Mouse (Mus musculus) midbrain, embryonic 14.5 days (tissue): ENCODE results near the gene Pbdc1. TPM values are rescaled to one million over a fixed set of nuclear protein-coding genes. Genes with fewer than 3 reads are reported as not detected.
"Not testable (repeated sequence)": the region's sequence is repeated elsewhere in the genome, so short reads cannot be mapped to it uniquely, and the experiment has no call there.

ENCODE experiments used
- ATAC-seq: fragments of 200-750 bp; cut with Nextera tagmentation; 2 replicates; pipeline ENCODE4 v1.8.0; 2017; ENCODE audit warnings: moderate number of reproducible peaks, moderate library complexity; ENCODE audit not compliant: low FRiP score, low TSS enrichment
- DNase-seq: peaks from one replicate; pipeline ENCODE4 v3.0.0-alpha.2; 2015
- H3K27ac ChIP-seq: fragments of 300-500 bp; sonication (generic); replicated peaks from 2 replicates; pipeline ENCODE4 v1.5.1; 2014; ENCODE audit warnings: mild to moderate bottlenecking, low read depth, low read length, moderate library complexity
- H3K27me3 ChIP-seq: fragments of 300-500 bp; sonication (generic); 2 replicates; pipeline ENCODE4 v1.6.1; 2014; ENCODE audit warnings: low read length, control low read depth, mixed read lengths; ENCODE audit not compliant: control insufficient read depth, insufficient read depth
- H3K36me3 ChIP-seq: fragments of 300-500 bp; sonication (generic); 2 replicates; pipeline ENCODE4 v1.6.1; 2014; ENCODE audit warnings: low read length, control low read depth; ENCODE audit not compliant: control insufficient read depth, insufficient read depth
- H3K4me1 ChIP-seq: fragments of 300-500 bp; sonication (generic); 2 replicates; pipeline ENCODE4 v1.6.1; 2014; ENCODE audit warnings: mild to moderate bottlenecking, antibody characterized with exemption, low read length, control low read depth; ENCODE audit not compliant: control insufficient read depth, insufficient read depth
- H3K4me2 ChIP-seq: fragments of 300-500 bp; sonication (generic); 2 replicates; pipeline ENCODE4 v1.6.1; 2014; ENCODE audit warnings: mild to moderate bottlenecking, low read length, moderate library complexity
- H3K4me3 ChIP-seq: fragments of 300-500 bp; sonication (generic); replicated peaks from 2 replicates; pipeline ENCODE4 v1.5.1; 2014; ENCODE audit warnings: low read depth, low read length
- H3K9ac ChIP-seq: fragments of 300-500 bp; sonication (generic); replicated peaks from 2 replicates; pipeline ENCODE4 v1.6.1; 2014; ENCODE audit warnings: mild to moderate bottlenecking, low read length, moderate library complexity
- H3K9me3 ChIP-seq: fragments of 300-500 bp; sonication (generic); 2 replicates; pipeline ENCODE4 v1.6.1; 2016; ENCODE audit warnings: low read length, control low read depth, mixed read lengths; ENCODE audit not compliant: control insufficient read depth
- WGBS: fragments of 180-500 bp; shearing (Covaris S2); extraction: QIAGEN DNeasy Blood & Tissue Kit; methylation state at CpG from one replicate; pipeline ENCODE4 v1.1.7; 2014; 5-methylcytosine and 5-hydroxymethylcytosine counted together
- polyA plus RNA-seq: library from polyadenylated mRNA; unstranded; fragments of >200 nt; fragmentation: Nextera tagmentation; extraction: Ambion mirVana; gene quantifications from 2 replicates; pipeline ENCODE4 v1.2.1, GENCODE M21; 2014

Gene Pbdc1
- polyA plus RNA-seq: 29.4 and 34.6 TPM in 2 replicates

DNA sequence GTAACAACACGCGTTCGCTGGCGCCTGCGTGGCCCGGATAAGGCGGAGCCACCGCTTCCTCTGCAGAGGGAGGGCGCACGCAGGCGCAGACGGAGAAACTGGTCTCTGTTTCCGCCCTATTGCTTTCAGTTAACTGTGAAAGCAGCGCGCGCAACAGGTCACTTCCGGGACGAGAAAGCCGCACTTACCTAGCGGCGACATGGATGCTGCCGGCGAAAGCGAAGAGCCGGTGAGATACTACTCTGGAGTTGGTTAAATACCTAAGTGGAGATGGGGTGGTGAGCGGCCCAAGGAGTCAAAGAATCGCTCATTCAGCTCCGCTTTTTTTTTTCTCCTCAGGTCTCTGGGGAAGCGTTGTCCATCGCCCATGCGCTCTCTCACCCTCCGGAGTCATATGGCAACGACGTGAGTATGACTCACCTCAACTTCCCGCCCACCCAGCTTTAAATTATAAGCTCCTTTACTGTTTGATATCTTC, at the start of gene Pbdc1:
Gene Pbdc1, plus strand, starts transcription at position 142 of the 478 bp plus-strand sequence.
- Histone ChIP-seq H3K36me3 (peaks cover 4% of the 10 kb centered on the region), H3K27me3 (no peaks in the 10 kb centered on the region), H3K9ac (peak within 1 kb of the TSS; percentile 40), H3K4me2 (peak within 1 kb of the TSS; percentile 63), H3K9me3 (no peaks in the 10 kb centered on the region), H3K4me1 (peaks cover 5% of the 10 kb centered on the region; the same call in 1 of the 2 replicates), H3K27ac (no peak within 1 kb of the TSS), H3K4me3 (peak within 1 kb of the TSS; percentile 48)
- WGBS: 3% methylated on average over 35 of the region's 35 CpGs
- DNase-seq (peak; percentile 96), ATAC-seq (peak; percentile 99)

DNA sequence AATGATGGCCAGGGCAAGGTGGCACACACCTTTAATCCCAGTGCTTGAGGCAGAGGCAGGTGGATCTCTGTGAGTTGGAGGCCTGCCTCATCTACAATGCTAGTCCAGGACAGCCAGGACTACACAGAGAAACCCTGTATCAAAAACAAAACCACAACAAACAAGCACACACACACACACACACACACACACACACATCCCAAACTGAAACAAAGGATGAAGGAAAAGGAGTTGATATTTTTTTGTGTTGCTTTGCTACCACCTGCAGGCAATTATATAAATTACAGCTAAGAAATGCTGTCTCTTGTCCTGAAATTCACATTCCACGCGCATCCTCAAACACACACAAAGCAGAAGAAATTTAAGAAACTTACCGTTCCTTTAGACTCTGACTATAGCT, 41.9 kb upstream of the Pbdc1 start:
- ATAC-seq: no peak

DNA sequence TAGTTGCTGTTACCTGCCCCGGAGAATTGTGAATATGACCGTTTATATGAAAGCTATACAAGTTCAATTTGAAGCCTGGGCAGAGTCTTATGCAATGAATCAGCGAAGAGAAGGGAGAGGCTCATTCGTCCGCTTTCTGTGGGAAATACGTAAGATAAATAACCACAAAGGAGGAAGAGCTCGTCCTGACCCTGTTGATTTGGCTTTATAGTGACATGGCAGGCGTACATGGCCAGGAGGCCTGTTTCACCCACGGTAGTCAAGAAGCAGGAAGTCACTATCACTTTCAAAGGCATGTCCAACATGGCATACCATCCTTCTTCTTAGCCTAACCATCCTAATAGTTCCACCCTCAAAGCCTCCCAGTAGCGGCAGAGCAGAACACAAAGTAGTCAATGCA, 15.3 kb upstream of the Pbdc1 start:
- DNase-seq (no peak), ATAC-seq (no peak)
- no peak overlapping the region for H3K27ac ChIP-seq
- H3K9me3 ChIP-seq: no peaks in the 10 kb centered on the region
- 95% methylated on average over 10 of the region's 10 CpGs for WGBS
- peaks cover 69% of the 10 kb centered on the region for H3K36me3 ChIP-seq
- no peak overlapping the region for H3K4me2 ChIP-seq
- no peak overlapping the region for H3K4me3 ChIP-seq
- H3K9ac ChIP-seq: no peak overlapping the region
- no peaks in the 10 kb centered on the region for H3K27me3 ChIP-seq
- H3K4me1 ChIP-seq: peaks cover 4% of the 10 kb centered on the region; the same call in 1 of the 2 replicates

More for the DNA sequence above, 41.9 kb upstream of the Pbdc1 start:
- Histone ChIP-seq H3K36me3 (peaks cover 6% of the 10 kb centered on the region), H3K27ac (no peak overlapping the region), H3K4me2 (no peak overlapping the region), H3K9me3 (no peaks in the 10 kb centered on the region), H3K9ac (no peak overlapping the region), H3K4me1 (no peaks in the 10 kb centered on the region), H3K4me3 (no peak overlapping the region), H3K27me3 (no peaks in the 10 kb centered on the region)
- DNase-seq: peak; percentile 54
- WGBS: 79% methylated on average over 3 of the region's 3 CpGs

- no peak overlapping the region for H3K4me2 ChIP-seq
- DNase-seq (no peak), ATAC-seq (no peak)
- over 99% methylated on average over 4 of the region's 4 CpGs for WGBS
- H3K4me1 ChIP-seq: peaks cover 4% of the 10 kb centered on the region; the same call in 1 of the 2 replicates
- H3K9me3 ChIP-seq: no peaks in the 10 kb centered on the region
- H3K4me3 ChIP-seq: no peak overlapping the region
- no peak overlapping the region for H3K9ac ChIP-seq
- peaks cover 65% of the 10 kb centered on the region for H3K36me3 ChIP-seq
- no peaks in the 10 kb centered on the region for H3K27me3 ChIP-seq
- H3K27ac ChIP-seq: no peak overlapping the region
Observed at GRCm38 (mm10) chrX:105064801-105065200, 14.8 kb upstream of the Pbdc1 start.

GRCm38 (mm10) chrX:105069671-105070503, 9.7 kb upstream of the Pbdc1 start:
- H3K27me3 ChIP-seq: no peaks in the 10 kb centered on the region
- DNase-seq (peak; percentile 93), ATAC-seq (peak; percentile 90)
- peak overlapping the region; percentile 77; the same call in 1 of the 2 replicates for H3K27ac ChIP-seq
- H3K36me3 ChIP-seq: peaks cover 29% of the 10 kb centered on the region
- no peaks in the 10 kb centered on the region for H3K9me3 ChIP-seq
- peak overlapping the region; percentile 54; the same call in 1 of the 2 replicates for H3K9ac ChIP-seq
- H3K4me2 ChIP-seq: peak overlapping the region; percentile 64
- peak overlapping the region; percentile 57 for H3K4me3 ChIP-seq
- H3K4me1 ChIP-seq: peaks cover 4% of the 10 kb centered on the region; the same call in 1 of the 2 replicates
- 3% methylated on average over 32 of the region's 32 CpGs for WGBS

- 4% methylated on average over 12 of the region's 12 CpGs for WGBS
- H3K27ac ChIP-seq: no peak overlapping the region
- peaks cover 5% of the 10 kb centered on the region; the same call in 1 of the 2 replicates for H3K4me1 ChIP-seq
- DNase-seq: no peak
- H3K9ac ChIP-seq: peak overlapping the region; percentile 40; the same call in 1 of the 2 replicates
- H3K4me3 ChIP-seq: peak overlapping the region; percentile 48
- H3K27me3 ChIP-seq: no peaks in the 10 kb centered on the region
- ATAC-seq: peak; percentile 56; the same call in 1 of the 2 replicates
- H3K9me3 ChIP-seq: no peaks in the 10 kb centered on the region
- peak overlapping the region; percentile 63 for H3K4me2 ChIP-seq
- H3K36me3 ChIP-seq: peaks cover 2% of the 10 kb centered on the region
Observed at GRCm38 (mm10) chrX:105079151-105079550, 405 bp upstream of the Pbdc1 start.

DNA sequence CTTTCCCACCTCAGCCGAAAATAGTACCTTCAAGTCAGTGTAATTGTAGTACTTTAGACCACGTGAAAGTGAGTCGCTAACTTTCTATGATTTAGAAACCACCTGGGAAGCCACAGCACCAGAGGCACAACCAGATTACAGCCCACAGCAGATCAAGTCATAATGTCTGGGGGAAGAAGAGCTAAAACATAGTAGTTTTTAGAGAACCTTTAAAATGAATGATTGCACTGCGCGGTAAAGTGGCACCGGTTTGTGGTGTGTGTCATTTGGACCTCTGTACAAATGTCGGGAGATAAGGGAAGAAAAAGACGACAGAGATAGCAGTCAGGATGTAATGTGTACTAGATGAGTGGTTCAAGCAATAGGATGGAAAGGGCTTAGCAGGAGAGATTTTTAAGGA, 540 bp downstream of the Pbdc1 start:
- H3K27me3 ChIP-seq: no peaks in the 10 kb centered on the region
- peak overlapping the region; percentile 27 for H3K9ac ChIP-seq
- H3K9me3 ChIP-seq: no peaks in the 10 kb centered on the region
- no peak overlapping the region for H3K27ac ChIP-seq
- peak overlapping the region; percentile 48 for H3K4me3 ChIP-seq
- H3K36me3 ChIP-seq: peaks cover 4% of the 10 kb centered on the region
- ATAC-seq (no peak), DNase-seq (no peak)
- H3K4me1 ChIP-seq: peaks cover 5% of the 10 kb centered on the region; the same call in 1 of the 2 replicates
- WGBS: 10% methylated on average over 8 of the region's 8 CpGs
- peak overlapping the region; percentile 63 for H3K4me2 ChIP-seq

DNA sequence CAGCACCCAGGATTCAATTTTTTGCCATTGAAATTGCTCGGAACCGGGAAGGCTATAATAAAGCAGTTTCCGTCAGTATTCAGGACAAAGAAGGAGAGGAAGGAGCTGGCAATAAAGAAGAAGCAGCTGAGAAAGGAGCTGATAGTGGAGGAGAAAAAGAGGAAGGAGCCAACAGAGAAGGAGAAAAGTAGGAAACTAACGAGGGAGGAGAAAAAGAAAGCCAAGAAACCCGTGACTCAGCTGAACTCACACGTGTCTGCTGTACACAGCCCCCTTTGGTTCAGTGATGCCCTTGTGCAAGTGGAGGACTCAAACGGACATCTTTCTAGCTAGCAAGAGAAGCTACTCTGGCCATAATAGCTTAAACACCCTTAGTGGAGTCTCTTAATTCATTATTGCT, 3.5 kb downstream of the Pbdc1 start:
- not testable (repeated sequence) for DNase-seq, H3K9me3 ChIP-seq, H3K4me1 ChIP-seq, H3K4me2 ChIP-seq, H3K36me3 ChIP-seq, H3K27ac ChIP-seq, ATAC-seq, H3K27me3 ChIP-seq, H3K9ac ChIP-seq, H3K4me3 ChIP-seq
- WGBS: 89% methylated on average over 7 of the region's 7 CpGs
